Mouse (Mus musculus) embryonic facial prominence, embryonic 13.5 days (tissue): ENCODE measurements around the gene Mycbp2. TPM values are rescaled to one million over a fixed set of nuclear protein-coding genes. Genes with fewer than 3 reads are reported as not detected.

ENCODE experiments used
- ATAC-seq: fragments of 200-750 bp; cut with Nextera tagmentation; 2 replicates; pipeline ENCODE4 v1.8.0; 2017; ENCODE audit warnings: low read depth; ENCODE audit not compliant: insufficient number of reproducible peaks, insufficient read depth, low FRiP score, low TSS enrichment
- H3K27ac ChIP-seq: fragments of 300-500 bp; sonication (generic); 2 replicates; pipeline ENCODE4 v1.5.1; 2015; ENCODE audit warnings: moderate library complexity, mild to moderate bottlenecking, inconsistent platforms
- H3K27me3 ChIP-seq: fragments of 300-500 bp; sonication (generic); 2 replicates; pipeline ENCODE4 v1.6.1; 2015; ENCODE audit warnings: mild to moderate bottlenecking, inconsistent platforms
- H3K36me3 ChIP-seq: fragments of 300-500 bp; sonication (generic); 2 replicates; pipeline ENCODE4 v1.6.1; 2015; ENCODE audit warnings: mild to moderate bottlenecking, inconsistent platforms
- H3K4me1 ChIP-seq: fragments of 300-500 bp; sonication (generic); 2 replicates; pipeline ENCODE4 v1.6.1; 2015; ENCODE audit warnings: inconsistent platforms
- H3K4me2 ChIP-seq: fragments of 300-500 bp; sonication (generic); 2 replicates; pipeline ENCODE4 v1.6.1; 2015; ENCODE audit warnings: moderate library complexity, mild to moderate bottlenecking, inconsistent platforms
- H3K4me3 ChIP-seq: fragments of 300-500 bp; sonication (generic); 2 replicates; pipeline ENCODE4 v1.5.1; 2015; ENCODE audit warnings: mild to moderate bottlenecking, inconsistent platforms
- H3K9ac ChIP-seq: fragments of 300-500 bp; sonication (generic); 2 replicates; pipeline ENCODE4 v1.6.1; 2015; ENCODE audit warnings: mild to moderate bottlenecking, inconsistent platforms
- H3K9me3 ChIP-seq: fragments of 300-500 bp; sonication (generic); 2 replicates; pipeline ENCODE4 v1.6.1; 2016; ENCODE audit warnings: inconsistent platforms
- WGBS: fragments of 180-500 bp; shearing (Covaris S2); methylation state at CpG from one replicate; pipeline ENCODE4 v1.1.7; 2015; ENCODE audit warnings: mixed read lengths; 5-methylcytosine and 5-hydroxymethylcytosine counted together
- polyA plus RNA-seq: library from polyadenylated mRNA; unstranded; fragments of >200 nt; fragmentation: Nextera tagmentation; extraction: Ambion mirVana; gene quantifications from 2 replicates; pipeline ENCODE4 v1.2.1, GENCODE M21; 2015

Mycbp2 gene
- polyA plus RNA-seq, 1 experiment from 2014 or later, result 23.3 TPM

- WGBS, result 90% methylated on average over 7 of the region's 7 CpGs
- H3K4me2 ChIP-seq, result no peak overlapping the region
These were observed 89.7 kb downstream of the Mycbp2 start for GRCm38 (mm10) chr14:103256866-103257265.

DNA sequence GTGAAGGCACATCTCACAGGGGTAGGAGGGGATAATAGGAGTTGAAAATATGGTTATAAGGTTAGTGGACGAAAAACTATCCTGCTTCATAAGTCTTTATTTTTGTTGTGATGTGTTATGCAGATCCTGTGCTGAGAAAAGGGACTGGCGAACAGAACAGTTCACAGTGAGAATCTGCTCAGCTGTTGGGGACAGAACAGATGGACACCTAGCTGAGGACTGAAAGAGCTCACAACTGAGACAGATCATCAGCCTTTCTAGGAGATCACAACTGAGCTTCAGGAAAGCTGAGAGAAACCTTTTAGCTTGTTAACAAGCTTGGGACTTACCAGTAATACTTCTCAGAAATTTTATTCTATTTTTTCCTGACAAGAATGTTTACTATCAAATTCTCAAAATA, 92.3 kb downstream of the Mycbp2 start:
- Histone ChIP-seq H3K4me2 (no peak overlapping the region), H3K4me3 (no peak overlapping the region), H3K27me3 (no peaks in the 10 kb centered on the region), H3K9ac (no peak overlapping the region), H3K27ac (no peak overlapping the region), H3K36me3 (peaks cover 17% of the 10 kb centered on the region), H3K4me1 (no peaks in the 10 kb centered on the region), H3K9me3 (no peaks in the 10 kb centered on the region)
- no peak for ATAC-seq
- WGBS, result 80% methylated on average over 2 of the region's 2 CpGs

More at GRCm38 (mm10) chr14:103256866-103257265, 89.7 kb downstream of the Mycbp2 start:
- Histone ChIP-seq H3K27me3 (no peaks in the 10 kb centered on the region), H3K36me3 (peaks cover 29% of the 10 kb centered on the region), H3K4me1 (no peaks in the 10 kb centered on the region), H3K9me3 (no peaks in the 10 kb centered on the region), H3K9ac (no peak overlapping the region), H3K4me3 (no peak overlapping the region), H3K27ac (no peak overlapping the region)
- ATAC-seq, result no peak

DNA sequence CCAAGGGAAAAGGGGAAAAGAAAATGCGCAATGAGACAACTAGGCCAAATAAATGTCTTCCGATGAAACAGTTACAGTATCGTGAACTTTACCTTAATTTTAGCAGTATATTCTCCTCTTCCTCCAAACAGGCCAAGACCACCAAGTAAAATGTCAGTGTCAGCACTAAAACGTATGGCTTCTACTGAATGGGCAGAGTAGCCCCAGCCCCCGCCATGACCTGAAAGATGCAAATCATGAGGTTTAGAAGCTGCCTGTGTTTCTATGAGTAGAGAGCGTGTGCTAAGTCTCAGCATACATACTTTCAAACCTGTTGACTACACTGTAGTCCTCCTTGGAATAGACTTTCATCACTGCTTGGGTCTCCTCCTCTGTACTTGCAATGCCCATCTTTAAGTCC, 104.6 kb downstream of the Mycbp2 start:
- 93% methylated on average over 6 of the region's 6 CpGs for WGBS
- H3K27ac ChIP-seq, result no peak overlapping the region
- peaks cover 22% of the 10 kb centered on the region for H3K36me3 ChIP-seq
- H3K9me3 ChIP-seq, result no peaks in the 10 kb centered on the region
- no peak overlapping the region for H3K4me3 ChIP-seq
- no peak overlapping the region for H3K9ac ChIP-seq
- no peaks in the 10 kb centered on the region for H3K27me3 ChIP-seq
- no peak overlapping the region for H3K4me2 ChIP-seq
- no peaks in the 10 kb centered on the region for H3K4me1 ChIP-seq
- no peak for ATAC-seq

- no peaks in the 10 kb centered on the region for H3K9me3 ChIP-seq
- WGBS, result 98% methylated on average over 6 of the region's 6 CpGs
- H3K9ac ChIP-seq, result no peak overlapping the region
- peaks cover 13% of the 10 kb centered on the region for H3K36me3 ChIP-seq
- H3K4me2 ChIP-seq, result no peak overlapping the region
- ATAC-seq, result no peak
- no peak overlapping the region for H3K27ac ChIP-seq
- H3K4me3 ChIP-seq, result no peak overlapping the region
- H3K27me3 ChIP-seq, result no peaks in the 10 kb centered on the region
- no peaks in the 10 kb centered on the region for H3K4me1 ChIP-seq
These were observed 111.8 kb downstream of the Mycbp2 start for GRCm38 (mm10) chr14:103234770-103235169.

DNA sequence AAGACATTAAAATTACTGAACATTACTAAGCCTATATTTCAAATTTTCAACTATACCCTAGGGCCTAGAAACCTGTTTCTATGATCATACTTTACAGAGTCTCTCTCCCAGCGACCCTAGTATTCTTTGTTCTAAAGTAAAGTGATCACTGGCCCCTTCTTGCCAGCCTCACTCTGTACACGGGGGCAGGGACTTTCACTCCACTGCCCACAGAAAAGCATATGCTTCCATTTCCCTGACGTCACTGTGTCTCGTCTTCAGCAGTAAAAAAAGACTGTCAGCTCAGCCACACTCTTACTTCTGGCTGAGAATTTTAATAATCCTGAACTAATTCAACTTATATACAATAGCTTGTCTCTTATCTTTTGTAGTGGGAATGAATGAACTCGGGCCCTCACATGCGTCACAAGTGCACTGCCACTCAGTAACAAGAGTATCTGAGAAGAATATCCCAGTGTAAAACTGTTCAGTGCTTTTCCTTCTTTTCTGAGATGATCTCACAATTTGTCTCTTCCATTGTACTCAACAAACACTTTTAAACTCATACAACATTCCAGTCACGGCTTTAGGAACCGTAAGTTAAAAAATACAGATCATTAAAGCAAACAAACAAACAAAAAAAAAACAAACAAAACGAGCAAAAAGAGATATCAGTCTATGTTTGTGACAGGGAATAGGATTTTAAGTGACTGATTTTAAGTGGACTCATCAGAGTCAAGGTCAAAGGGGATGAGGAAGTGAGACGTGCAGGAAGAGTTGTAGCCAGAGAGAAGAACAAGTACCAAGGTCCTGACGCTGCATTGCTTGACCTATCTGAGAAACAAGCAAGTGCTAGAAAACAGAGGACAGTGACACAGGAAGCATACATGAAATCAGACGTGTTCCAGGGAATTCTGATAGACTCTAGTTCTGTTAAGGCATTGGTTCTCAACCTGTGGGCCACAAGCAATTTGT, 112.7 kb downstream of the Mycbp2 start:
- Histone ChIP-seq H3K4me2 (no peak overlapping the region), H3K27me3 (no peaks in the 10 kb centered on the region), H3K9ac (no peak overlapping the region), H3K4me1 (no peaks in the 10 kb centered on the region), H3K27ac (no peak overlapping the region), H3K36me3 (peaks cover 13% of the 10 kb centered on the region), H3K4me3 (no peak overlapping the region), H3K9me3 (no peaks in the 10 kb centered on the region)
- WGBS, result 73% methylated on average over 12 of the region's 12 CpGs
- no peak for ATAC-seq

- ATAC-seq, result no peak
- Histone ChIP-seq H3K27me3 (no peaks in the 10 kb centered on the region), H3K4me2 (no peak overlapping the region), H3K4me1 (no peaks in the 10 kb centered on the region), H3K9ac (no peak overlapping the region), H3K9me3 (no peaks in the 10 kb centered on the region), H3K27ac (no peak overlapping the region), H3K36me3 (peaks cover 51% of the 10 kb centered on the region), H3K4me3 (no peak overlapping the region)
- 77% methylated on average over 2 of the region's 2 CpGs for WGBS
These were observed 124.3 kb downstream of the Mycbp2 start for GRCm38 (mm10) chr14:103222356-103222755.

DNA sequence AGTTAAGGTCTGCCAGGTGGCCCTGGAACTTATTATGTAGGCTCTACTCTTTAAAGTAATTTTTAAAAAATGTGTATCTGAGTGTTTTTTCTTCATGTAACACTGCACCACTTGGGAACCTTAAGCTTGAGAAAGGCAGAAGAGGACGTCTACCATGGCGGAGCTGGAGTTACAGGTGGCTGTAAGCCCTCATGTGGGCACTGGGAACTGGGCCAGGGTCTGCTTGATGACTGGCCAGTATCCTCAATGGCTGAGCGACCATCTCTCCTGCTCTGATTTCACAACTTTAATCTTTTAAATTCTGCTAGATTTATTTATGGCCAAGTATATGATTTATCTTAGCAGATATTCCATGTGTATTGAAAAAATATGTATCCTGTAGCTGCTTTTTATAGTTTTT, 124.9 kb downstream of the Mycbp2 start:
- Histone ChIP-seq H3K4me1 (no peaks in the 10 kb centered on the region), H3K4me3 (no peak overlapping the region), H3K27ac (no peak overlapping the region), H3K36me3 (peaks cover 51% of the 10 kb centered on the region), H3K4me2 (no peak overlapping the region), H3K9ac (no peak overlapping the region), H3K27me3 (no peaks in the 10 kb centered on the region), H3K9me3 (no peaks in the 10 kb centered on the region)
- WGBS, result 78% methylated on average over 3 of the region's 3 CpGs
- no peak for ATAC-seq

- Histone ChIP-seq H3K27ac (no peak overlapping the region), H3K4me2 (no peak overlapping the region), H3K4me1 (no peaks in the 10 kb centered on the region), H3K36me3 (peaks cover 43% of the 10 kb centered on the region), H3K4me3 (no peak overlapping the region), H3K27me3 (no peaks in the 10 kb centered on the region), H3K9ac (no peak overlapping the region), H3K9me3 (no peaks in the 10 kb centered on the region)
- no peak for ATAC-seq
- WGBS, result 83% methylated on average over 3 of the region's 3 CpGs
These were observed 130.3 kb downstream of the Mycbp2 start for GRCm38 (mm10) chr14:103216331-103216730.

GRCm38 (mm10) chr14:103186658-103187057, 160.0 kb downstream of the Mycbp2 start:
- ATAC-seq, result no peak
- H3K27ac ChIP-seq, result no peak overlapping the region
- H3K4me2 ChIP-seq, result no peak overlapping the region
- no peaks in the 10 kb centered on the region for H3K4me1 ChIP-seq
- peaks cover 44% of the 10 kb centered on the region for H3K36me3 ChIP-seq
- 73% methylated on average over 3 of the region's 3 CpGs for WGBS
- no peak overlapping the region for H3K9ac ChIP-seq
- no peaks in the 10 kb centered on the region for H3K9me3 ChIP-seq
- no peak overlapping the region for H3K4me3 ChIP-seq
- H3K27me3 ChIP-seq, result no peaks in the 10 kb centered on the region

- ATAC-seq, result no peak
- Histone ChIP-seq H3K4me2 (no peak overlapping the region), H3K4me3 (no peak overlapping the region), H3K9ac (no peak overlapping the region), H3K4me1 (no peaks in the 10 kb centered on the region), H3K36me3 (peaks cover 44% of the 10 kb centered on the region), H3K9me3 (no peaks in the 10 kb centered on the region), H3K27ac (no peak overlapping the region), H3K27me3 (no peaks in the 10 kb centered on the region)
- WGBS, result 92% methylated on average over 4 of the region's 4 CpGs
These were observed 160.5 kb downstream of the Mycbp2 start for GRCm38 (mm10) chr14:103186076-103186475.

GRCm38 (mm10) chr14:103180096-103180495, 166.5 kb downstream of the Mycbp2 start:
- ATAC-seq, result no peak
- no peaks in the 10 kb centered on the region for H3K27me3 ChIP-seq
- H3K4me3 ChIP-seq, result no peak overlapping the region
- 91% methylated on average over 2 of the region's 2 CpGs for WGBS
- no peaks in the 10 kb centered on the region for H3K4me1 ChIP-seq
- H3K9ac ChIP-seq, result no peak overlapping the region
- peaks cover 19% of the 10 kb centered on the region for H3K36me3 ChIP-seq
- no peak overlapping the region for H3K27ac ChIP-seq
- H3K9me3 ChIP-seq, result no peaks in the 10 kb centered on the region
- no peak overlapping the region for H3K4me2 ChIP-seq

DNA sequence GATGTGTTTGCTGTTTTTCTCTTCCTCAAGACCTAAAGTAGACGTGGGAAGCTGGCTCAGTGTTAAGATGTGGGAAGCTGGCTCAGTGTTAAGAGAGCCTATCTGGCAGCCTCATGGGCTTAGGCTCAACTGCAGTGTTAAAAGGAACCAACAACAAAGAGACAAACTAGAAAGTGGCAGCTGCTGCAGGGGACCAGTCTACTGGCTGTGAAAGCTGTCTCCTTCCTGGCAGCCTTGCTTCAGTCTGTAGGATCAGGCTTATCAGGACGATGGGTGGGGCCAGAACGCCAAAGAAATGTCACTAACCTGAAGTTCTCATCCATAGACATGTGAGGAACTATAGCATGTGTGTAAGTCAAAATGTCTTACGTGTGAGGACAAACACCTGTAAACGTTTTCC, 183.7 kb downstream of the Mycbp2 start:
- H3K27me3 ChIP-seq, result no peaks in the 10 kb centered on the region
- no peak overlapping the region for H3K4me2 ChIP-seq
- no peak overlapping the region for H3K4me3 ChIP-seq
- H3K4me1 ChIP-seq, result no peaks in the 10 kb centered on the region
- no peak overlapping the region for H3K9ac ChIP-seq
- H3K9me3 ChIP-seq, result no peaks in the 10 kb centered on the region
- H3K36me3 ChIP-seq, result peaks cover 27% of the 10 kb centered on the region
- WGBS, result 70% methylated on average over 5 of the region's 5 CpGs
- H3K27ac ChIP-seq, result no peak overlapping the region
- ATAC-seq, result no peak
